Mouse (Mus musculus) E14TG2a.4 (cell line): ENCODE data around the gene Ubap2.

Experiments
- CTCF ChIP-seq: conservative IDR thresholded peaks from 2 replicates; pipeline ENCODE4 v1.5.1; 2014; ENCODE audit warnings: low read length
- NANOG ChIP-seq: IDR thresholded peaks from 2 replicates; pipeline ENCODE4 v1.6.1; 2014; ENCODE audit warnings: borderline replicate concordance, low read length, mixed read lengths
- POU5F1 ChIP-seq: IDR thresholded peaks from 2 replicates; pipeline ENCODE4 v1.6.1; 2014; ENCODE audit warnings: low read length, borderline replicate concordance

DNA sequence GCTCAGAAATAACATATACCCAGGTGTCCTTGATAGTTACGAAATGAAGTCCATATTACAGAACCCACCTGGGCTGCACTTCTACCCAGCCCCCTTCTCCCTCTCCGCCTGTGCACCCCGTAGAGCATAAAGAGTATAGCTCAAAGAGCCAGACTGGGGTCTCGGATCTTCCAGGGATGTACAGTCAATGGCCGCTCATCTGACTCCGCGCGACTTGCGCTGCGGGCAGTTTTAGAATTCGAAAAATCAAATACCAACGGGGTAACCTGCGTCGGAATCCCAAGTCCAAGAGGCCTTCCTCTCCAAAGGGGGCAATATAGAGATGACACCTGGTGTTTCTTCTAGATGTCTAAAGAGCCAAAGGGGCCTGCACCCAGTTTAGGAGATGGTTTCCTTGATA lies 38.8 kb upstream of the Ubap2 start:
- TF ChIP-seq CTCF (no peak), POU5F1 (no peak), NANOG (no peak)
